Mouse (Mus musculus) liver, adult 2 months (tissue): ENCODE results near the gene Rbl1. TPM values are rescaled to one million over a fixed set of nuclear protein-coding genes. Genes with fewer than 3 reads are reported as not detected.
"Not testable (repeated sequence)": the region's sequence is repeated elsewhere in the genome, so short reads cannot be mapped to it uniquely, and the experiment has no call there.

ENCODE experiments used
- DNase-seq: peaks from one replicate; pipeline ENCODE4 v3.0.0-alpha.2; 2011; ENCODE audit warnings: low read depth, low spot score; ENCODE audit errors: extremely low read depth
- H3K27ac ChIP-seq: fragments of 200-500 bp; replicated peaks from 2 replicates; pipeline ENCODE4 v1.5.1; 2012; ENCODE audit warnings: low read depth, mild to moderate bottlenecking, control low read depth, inconsistent platforms, low read length; ENCODE audit not compliant: insufficient read depth
- H3K27me3 ChIP-seq: fragments of 200-500 bp; 2 replicates; pipeline ENCODE4 v1.6.1; 2012; ENCODE audit warnings: mild to moderate bottlenecking, moderate library complexity, low read length, inconsistent platforms; ENCODE audit not compliant: control insufficient read depth, insufficient read depth
- H3K36me3 ChIP-seq: fragments of 200-500 bp; 2 replicates; pipeline ENCODE4 v1.6.1; 2012; ENCODE audit warnings: low read length, inconsistent platforms; ENCODE audit not compliant: control insufficient read depth, insufficient read depth
- H3K4me1 ChIP-seq: fragments of 200-500 bp; 2 replicates; pipeline ENCODE4 v1.6.1; 2011; ENCODE audit warnings: low read length; ENCODE audit not compliant: control insufficient read depth, insufficient read depth
- H3K4me3 ChIP-seq: fragments of 200-500 bp; 2 replicates; pipeline ENCODE4 v1.5.1; 2011; ENCODE audit warnings: low read depth, mild to moderate bottlenecking, control low read depth, low read length, moderate library complexity; ENCODE audit not compliant: insufficient read depth
- H3K79me2 ChIP-seq: fragments of 200-500 bp; 2 replicates; pipeline ENCODE4 v1.6.1; 2012; ENCODE audit warnings: inconsistent platforms, mild to moderate bottlenecking, low read length, moderate library complexity; ENCODE audit not compliant: control insufficient read depth, insufficient read depth
- H3K9ac ChIP-seq: fragments of 200-500 bp; 2 replicates; pipeline ENCODE4 v1.6.1; 2012; ENCODE audit warnings: low read depth, mild to moderate bottlenecking, control low read depth, inconsistent platforms, low read length
- CTCF ChIP-seq: fragments of 200-500 bp; IDR thresholded peaks from 2 replicates; pipeline ENCODE4 v1.5.1; 2011; ENCODE audit warnings: low read depth, low read length, control low read depth
- POLR2A ChIP-seq: fragments of 200-500 bp; IDR thresholded peaks from 2 replicates; pipeline ENCODE4 v1.6.1; 2011; ENCODE audit warnings: low read length, control low read depth; ENCODE audit not compliant: insufficient read depth; ENCODE audit errors: extremely low read depth
- WGBS: fragments of 180-500 bp; shearing (Covaris S2); methylation state at CpG from one replicate; pipeline ENCODE4 v1.1.7; 2018; 5-methylcytosine and 5-hydroxymethylcytosine counted together
- polyA plus RNA-seq: library from polyadenylated mRNA; depleted of rRNA; stranded (reverse); fragments of >200 nt; gene quantifications from 2 replicates; pipeline ENCODE4 v1.2.3, GENCODE M21; 2012
- total RNA-seq: library from RNA; depleted of rRNA; stranded (reverse); fragments of >200 nt; gene quantifications from 2 replicates; pipeline ENCODE4 v1.2.3, GENCODE M21; 2014

The Rbl1 gene
- total and polyA plus RNA-seq, 2 experiments: 0.62 to 2.3 TPM

GRCm38 (mm10) chr2:157201081-157201830 lies 3.1 kb downstream of the Rbl1 start:
- no peak for TF ChIP-seq POLR2A
- TF ChIP-seq CTCF: no peak
- H3K4me1 ChIP-seq: peaks cover 3% of the 10 kb centered on the region; the same call in 1 of the 2 replicates
- no peak overlapping the region; the same call in 1 of the 2 replicates for H3K9ac ChIP-seq
- WGBS: 76% methylated on average over 6 of the region's 6 CpGs
- no peaks in the 10 kb centered on the region for H3K79me2 ChIP-seq
- no peaks in the 10 kb centered on the region for H3K27me3 ChIP-seq
- H3K4me3 ChIP-seq: no peak overlapping the region; the same call in 1 of the 2 replicates
- H3K27ac ChIP-seq: peak overlapping the region; percentile 61
- no peaks in the 10 kb centered on the region for H3K36me3 ChIP-seq
- peak; percentile 25 for DNase-seq

- H3K27me3 ChIP-seq, H3K4me3 ChIP-seq, H3K9ac ChIP-seq, H3K79me2 ChIP-seq, H3K36me3 ChIP-seq, DNase-seq, H3K27ac ChIP-seq, H3K4me1 ChIP-seq: not testable (repeated sequence)
- 99% methylated on average over 11 of the region's 11 CpGs for WGBS
These were observed 5.9 kb downstream of the Rbl1 start for GRCm38 (mm10) chr2:157198405-157198804.

- Histone ChIP-seq H3K79me2 (no peaks in the 10 kb centered on the region), H3K4me1 (no peaks in the 10 kb centered on the region), H3K9ac (no peak overlapping the region), H3K4me3 (no peak overlapping the region), H3K27me3 (no peaks in the 10 kb centered on the region), H3K27ac (no peak overlapping the region), H3K36me3 (peaks cover 13% of the 10 kb centered on the region)
- WGBS: 96% methylated on average over 4 of the region's 4 CpGs
- TF ChIP-seq POLR2A: no peak
- DNase-seq: no peak
These were observed 13.7 kb downstream of the Rbl1 start for GRCm38 (mm10) chr2:157190651-157191050.

GRCm38 (mm10) chr2:157187223-157187622 lies 17.1 kb downstream of the Rbl1 start:
- Histone ChIP-seq H3K36me3 (peaks cover 6% of the 10 kb centered on the region), H3K27me3 (no peaks in the 10 kb centered on the region), H3K4me1 (no peaks in the 10 kb centered on the region), H3K27ac (no peak overlapping the region), H3K79me2 (no peaks in the 10 kb centered on the region), H3K4me3 (no peak overlapping the region), H3K9ac (no peak overlapping the region)
- DNase-seq: no peak
- TF ChIP-seq POLR2A (no peak), CTCF (no peak)
- 92% methylated on average over 4 of the region's 4 CpGs for WGBS

- 88% methylated on average over 5 of the region's 5 CpGs for WGBS
These were observed 17.8 kb downstream of the Rbl1 start for GRCm38 (mm10) chr2:157186504-157186903.

DNA sequence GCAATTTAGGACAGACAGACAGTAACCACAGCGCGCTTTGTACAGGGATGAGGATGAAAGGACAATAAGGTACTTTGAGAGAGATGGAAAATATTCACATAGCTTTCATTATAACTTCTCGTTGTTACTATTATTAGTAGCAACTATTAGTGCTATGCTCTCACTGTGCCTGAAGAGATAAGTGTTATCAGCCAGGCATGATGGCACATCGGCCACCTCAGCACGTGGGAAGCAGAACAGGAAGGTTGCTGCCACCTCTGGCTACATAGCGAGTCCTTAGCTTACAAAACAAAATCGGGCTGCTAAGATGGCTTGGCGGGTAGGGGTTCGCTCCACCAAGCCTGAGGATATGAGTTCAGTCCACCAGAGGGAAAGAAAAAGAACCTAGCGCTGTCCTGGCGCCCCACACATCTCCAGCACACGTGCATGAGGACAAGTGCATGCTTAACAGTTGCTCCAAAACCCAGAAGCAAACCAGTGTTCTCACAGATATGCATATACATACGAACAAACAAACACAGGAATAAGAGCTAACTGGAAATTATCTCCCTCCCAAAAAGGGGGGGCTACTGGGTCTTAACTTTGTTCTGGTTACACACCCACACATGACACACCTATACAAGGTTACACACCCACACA lies 19.2 kb downstream of the Rbl1 start:
- H3K79me2 ChIP-seq: no peaks in the 10 kb centered on the region
- no peaks in the 10 kb centered on the region for H3K27me3 ChIP-seq
- no peak overlapping the region for H3K27ac ChIP-seq
- no peak for DNase-seq
- no peak overlapping the region for H3K9ac ChIP-seq
- no peak overlapping the region for H3K4me3 ChIP-seq
- WGBS: 91% methylated on average over 13 of the region's 13 CpGs
- TF ChIP-seq CTCF (no peak), POLR2A (no peak)
- H3K36me3 ChIP-seq: peaks cover 6% of the 10 kb centered on the region
- no peaks in the 10 kb centered on the region for H3K4me1 ChIP-seq

More at GRCm38 (mm10) chr2:157186504-157186903, 17.8 kb downstream of the Rbl1 start:
- Histone ChIP-seq H3K9ac (no peak overlapping the region), H3K27ac (no peak overlapping the region), H3K27me3 (no peaks in the 10 kb centered on the region), H3K79me2 (no peaks in the 10 kb centered on the region), H3K36me3 (peaks cover 6% of the 10 kb centered on the region), H3K4me1 (no peaks in the 10 kb centered on the region), H3K4me3 (no peak overlapping the region)
- TF ChIP-seq CTCF (no peak), POLR2A (no peak)
- no peak for DNase-seq
